Mouse (Mus musculus) heart, adult 8-10 months (tissue): ENCODE data around the gene Cat. TPM values are rescaled to one million over a fixed set of nuclear protein-coding genes. Genes with fewer than 3 reads are reported as not detected.
A peak's percentile ranks its signal among the peaks of the same experiment; 100 is the strongest.

ENCODE experiments used
- DNase-seq: peaks from one replicate; pipeline ENCODE4 v3.0.0; 2022; ENCODE audit warnings: low spot score
- total RNA-seq, 4 experiments: library from RNA; stranded (reverse); gene quantifications; 2 replicates each; pipeline ENCODE4 v1.2.4; 2022

Gene Cat
- total RNA-seq, 4 experiments from 2014 or later = 272 to 301 (median 290) TPM

- DNase-seq = no peak
Observed at GRCm38 (mm10) chr2:103477456-103477855, 7.5 kb downstream of the Cat start.

- no peak for DNase-seq
Observed at GRCm38 (mm10) chr2:103476657-103477056, 8.3 kb downstream of the Cat start.

GRCm38 (mm10) chr2:103476180-103476579 lies 8.8 kb downstream of the Cat start:
- no peak for DNase-seq

- DNase-seq = no peak
Observed at GRCm38 (mm10) chr2:103473362-103473761, 11.6 kb downstream of the Cat start.

- no peak for DNase-seq
Observed at GRCm38 (mm10) chr2:103466984-103467588, 17.9 kb downstream of the Cat start.

- no peak for DNase-seq
Observed at GRCm38 (mm10) chr2:103466272-103466671, 18.7 kb downstream of the Cat start.

GRCm38 (mm10) chr2:103465429-103465828 lies 19.5 kb downstream of the Cat start:
- DNase-seq = no peak

GRCm38 (mm10) chr2:103464524-103464923 lies 20.4 kb downstream of the Cat start:
- DNase-seq = no peak

GRCm38 (mm10) chr2:103462746-103463145 lies 22.2 kb downstream of the Cat start:
- DNase-seq = no peak

GRCm38 (mm10) chr2:103461743-103462142 lies 23.2 kb downstream of the Cat start:
- no peak for DNase-seq

- DNase-seq = no peak
Observed at GRCm38 (mm10) chr2:103461210-103461609, 23.8 kb downstream of the Cat start.

- DNase-seq = no peak
Observed at GRCm38 (mm10) chr2:103459069-103459468, 25.9 kb downstream of the Cat start.

GRCm38 (mm10) chr2:103457628-103458027 lies 27.3 kb downstream of the Cat start:
- peak; percentile 16 for DNase-seq

- no peak for DNase-seq
Observed at GRCm38 (mm10) chr2:103457048-103457447, 27.9 kb downstream of the Cat start.

GRCm38 (mm10) chr2:103456646-103457045 lies 28.3 kb downstream of the Cat start:
- peak; percentile 75 for DNase-seq

- DNase-seq = no peak
Observed at GRCm38 (mm10) chr2:103455748-103456147, 29.2 kb downstream of the Cat start.

- no peak for DNase-seq
Observed at GRCm38 (mm10) chr2:103452550-103452949, 32.4 kb downstream of the Cat start.

GRCm38 (mm10) chr2:103450267-103450666 lies 34.7 kb downstream of the Cat start:
- DNase-seq = no peak

GRCm38 (mm10) chr2:103449813-103450212 lies 35.1 kb downstream of the Cat start:
- no peak for DNase-seq

- no peak for DNase-seq
Observed at GRCm38 (mm10) chr2:103448947-103449560, 35.9 kb downstream of the Cat start.

- DNase-seq = no peak
Observed at GRCm38 (mm10) chr2:103446326-103446725, 38.6 kb downstream of the Cat start.

GRCm38 (mm10) chr2:103445776-103446175 lies 39.2 kb downstream of the Cat start:
- DNase-seq = peak; percentile 10

GRCm38 (mm10) chr2:103439710-103440109 lies 45.2 kb downstream of the Cat start:
- DNase-seq = peak; percentile 41
